Mouse (Mus musculus) liver, embryonic 13.5 days (tissue): ENCODE data around the gene Ripk3. TPM values are rescaled to one million over a fixed set of nuclear protein-coding genes. Genes with fewer than 3 reads are reported as not detected.
A peak's percentile ranks its signal among the peaks of the same experiment; 100 is the strongest.

Source experiments
- ATAC-seq: fragments of 200-750 bp; cut with Nextera tagmentation; 2 replicates; pipeline ENCODE4 v1.8.0; 2017; ENCODE audit warnings: low read depth, mild to moderate bottlenecking, moderate number of reproducible peaks, moderate library complexity
- DNase-seq: peaks from one replicate; pipeline ENCODE4 v3.0.0; 2022
- H3K27ac ChIP-seq: fragments of 300-500 bp; sonication (generic); 2 replicates; pipeline ENCODE4 v1.5.1; 2015; ENCODE audit warnings: moderate library complexity, mild to moderate bottlenecking, inconsistent platforms
- H3K27me3 ChIP-seq: fragments of 300-500 bp; sonication (generic); 2 replicates; pipeline ENCODE4 v1.6.1; 2015; ENCODE audit warnings: mild to moderate bottlenecking, inconsistent platforms
- H3K36me3 ChIP-seq: fragments of 300-500 bp; sonication (generic); 2 replicates; pipeline ENCODE4 v1.6.1; 2015; ENCODE audit warnings: mild to moderate bottlenecking, inconsistent platforms
- H3K4me1 ChIP-seq: fragments of 300-500 bp; sonication (generic); replicated peaks from 2 replicates; pipeline ENCODE4 v1.6.1; 2015; ENCODE audit warnings: inconsistent platforms
- H3K4me2 ChIP-seq: fragments of 300-500 bp; sonication (generic); 2 replicates; pipeline ENCODE4 v1.6.1; 2015; ENCODE audit warnings: inconsistent platforms, mild to moderate bottlenecking, moderate library complexity
- H3K4me3 ChIP-seq: fragments of 300-500 bp; sonication (generic); replicated peaks from 2 replicates; pipeline ENCODE4 v1.5.1; 2015; ENCODE audit warnings: mild to moderate bottlenecking, inconsistent platforms
- H3K9ac ChIP-seq: fragments of 300-500 bp; sonication (generic); 2 replicates; pipeline ENCODE4 v1.6.1; 2015; ENCODE audit warnings: mild to moderate bottlenecking, inconsistent platforms
- H3K9me3 ChIP-seq: fragments of 300-500 bp; sonication (generic); replicated peaks from 2 replicates; pipeline ENCODE4 v1.6.1; 2016; ENCODE audit warnings: inconsistent platforms
- WGBS: fragments of 180-500 bp; shearing (Covaris S2); methylation state at CpG from one replicate; pipeline ENCODE4 v1.1.7; 2015; ENCODE audit not compliant: insufficient replicate concordance; 5-methylcytosine and 5-hydroxymethylcytosine counted together
- polyA plus RNA-seq: library from polyadenylated mRNA; unstranded; fragments of >200 nt; fragmentation: Nextera tagmentation; extraction: Ambion mirVana; gene quantifications from 2 replicates; pipeline ENCODE4 v1.2.1, GENCODE M21; 2015

Ripk3 gene
- polyA plus RNA-seq, 1 experiment from 2014 or later = 22.1 TPM

DNA sequence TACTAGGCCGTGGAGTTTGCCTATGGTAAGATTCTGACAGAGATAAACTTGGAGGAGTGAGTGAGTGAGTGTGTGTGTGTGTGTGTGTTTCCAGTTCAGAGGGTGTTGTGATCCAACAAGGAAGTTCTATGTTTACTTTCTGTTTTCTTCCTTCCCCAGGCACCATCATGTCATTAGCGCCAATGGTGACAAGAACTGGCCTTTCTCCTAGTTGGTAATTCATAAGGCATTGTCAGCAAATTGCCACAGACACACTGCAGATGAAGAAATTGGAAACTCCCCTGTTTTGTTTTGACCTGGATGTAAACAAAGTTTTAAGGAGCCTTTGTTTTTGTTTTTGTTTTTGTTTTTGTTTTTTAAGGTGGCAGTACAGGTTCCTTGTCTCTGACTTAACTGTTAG is 4.8 kb upstream of the Ripk3 start:
- 38% methylated on average over 2 of the region's 2 CpGs for WGBS
- DNase-seq (no peak), ATAC-seq (no peak)
- no peak overlapping the region for H3K4me3 ChIP-seq
- H3K27me3 ChIP-seq = no peaks in the 10 kb centered on the region
- H3K27ac ChIP-seq = no peak overlapping the region
- H3K9ac ChIP-seq = no peak overlapping the region
- no peaks in the 10 kb centered on the region for H3K36me3 ChIP-seq
- no peaks in the 10 kb centered on the region for H3K9me3 ChIP-seq
- no peak overlapping the region for H3K4me2 ChIP-seq
- H3K4me1 ChIP-seq = peaks cover 17% of the 10 kb centered on the region

DNA sequence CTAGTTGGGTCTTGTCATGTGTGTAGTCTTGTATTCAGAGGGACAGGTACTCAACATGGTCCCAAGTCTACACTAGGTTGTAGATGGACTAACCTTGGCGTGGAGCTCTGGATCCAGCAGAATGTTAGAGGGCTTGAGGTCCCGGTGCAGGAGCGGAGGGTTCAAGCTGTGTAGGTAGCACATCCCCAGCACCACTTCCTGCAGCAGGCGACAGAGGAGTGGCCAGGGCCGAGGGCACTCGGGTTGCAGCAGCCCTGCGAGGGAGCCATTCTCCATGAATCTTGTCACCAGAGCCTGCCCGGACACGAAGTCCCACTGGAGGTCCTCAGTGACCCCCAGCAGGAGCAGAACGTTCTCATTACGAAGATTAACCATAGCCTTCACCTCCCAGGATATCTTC is 934 bp downstream of the Ripk3 start:
- Histone ChIP-seq H3K9me3 (no peaks in the 10 kb centered on the region), H3K27me3 (peaks cover 49% of the 10 kb centered on the region), H3K27ac (no peak overlapping the region), H3K4me1 (peaks cover 16% of the 10 kb centered on the region), H3K4me3 (peak overlapping the region; percentile 65), H3K36me3 (0 out of 2 replicates have a peak, but pooled peaks cover 2% of the 10 kb centered on the region), H3K9ac (peak overlapping the region; percentile 70; the same call in 1 of the 2 replicates), H3K4me2 (peak overlapping the region; percentile 91)
- DNase-seq = no peak
- 33% methylated on average over 11 of the region's 11 CpGs for WGBS
- ATAC-seq = no peak

- no peak overlapping the region for H3K27ac ChIP-seq
- H3K36me3 ChIP-seq = 0 out of 2 replicates have a peak, but pooled peaks cover 2% of the 10 kb centered on the region
- peaks cover 63% of the 10 kb centered on the region for H3K27me3 ChIP-seq
- H3K9ac ChIP-seq = no peak overlapping the region
- no peak overlapping the region for H3K4me2 ChIP-seq
- no peaks in the 10 kb centered on the region for H3K9me3 ChIP-seq
- no peak for DNase-seq
- WGBS = 41% methylated on average over 6 of the region's 6 CpGs
- peaks cover 20% of the 10 kb centered on the region for H3K4me1 ChIP-seq
- H3K4me3 ChIP-seq = no peak overlapping the region
- ATAC-seq = no peak
Measured at GRCm38 (mm10) chr14:55785195-55785594, 3.5 kb downstream of the Ripk3 start.

GRCm38 (mm10) chr14:55783958-55784235 is 4.8 kb downstream of the Ripk3 start, which contains the start of gene Adcy4:
Adcy4 (minus strand) TSS chr14:55784095.
- 0 out of 2 replicates have a peak, but pooled peaks cover 2% of the 10 kb centered on the region for H3K36me3 ChIP-seq
- ATAC-seq (no peak), DNase-seq (no peak)
- peaks cover 63% of the 10 kb centered on the region for H3K27me3 ChIP-seq
- H3K9ac ChIP-seq = no peak within 1 kb of the TSS
- WGBS = 16% methylated on average over 13 of the region's 13 CpGs
- H3K4me1 ChIP-seq = peaks cover 19% of the 10 kb centered on the region
- no peak within 1 kb of the TSS for H3K27ac ChIP-seq
- H3K9me3 ChIP-seq = no peaks in the 10 kb centered on the region
- H3K4me2 ChIP-seq = peak within 1 kb of the TSS; percentile 48
- H3K4me3 ChIP-seq = peak within 1 kb of the TSS; percentile 41

DNA sequence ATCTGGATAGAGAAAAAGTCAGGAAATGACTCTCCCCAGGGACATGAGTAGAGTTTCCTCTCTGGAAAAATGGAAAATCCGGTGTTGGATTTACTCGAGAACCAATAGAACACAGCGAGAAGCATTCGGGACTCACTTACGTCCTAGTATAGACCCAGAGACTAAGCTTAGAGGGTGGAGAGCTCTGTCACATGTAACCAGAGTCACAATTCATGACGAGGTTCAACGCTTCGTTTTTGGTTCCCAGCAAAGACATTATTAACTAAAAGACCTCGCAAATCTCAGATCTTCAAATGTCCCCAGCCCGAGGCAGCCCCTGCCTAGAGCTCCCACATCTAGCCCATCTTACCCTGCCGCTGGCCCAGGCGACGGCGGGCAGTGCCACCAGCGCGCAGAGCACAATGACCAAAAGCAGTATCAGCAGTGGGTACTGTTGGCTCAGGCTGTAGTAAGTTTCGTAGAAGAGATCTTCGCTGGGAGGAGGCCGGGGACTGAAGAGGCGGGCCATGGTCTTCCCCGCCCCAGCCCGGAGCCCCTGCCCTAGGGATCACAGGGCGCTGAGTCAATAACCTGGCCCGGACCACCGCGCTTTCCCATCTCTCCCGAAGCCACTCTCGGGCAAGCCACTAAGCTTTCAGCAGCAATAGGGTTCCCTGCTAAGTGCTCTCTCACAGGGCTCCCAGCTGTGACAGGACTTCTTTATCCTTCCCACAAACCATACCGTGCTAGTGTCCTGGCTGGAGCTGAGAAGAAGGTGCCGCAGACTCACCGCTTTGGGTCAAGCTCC is 5.3 kb downstream of the Ripk3 start:
- no peak for DNase-seq
- H3K27me3 ChIP-seq = peaks cover 62% of the 10 kb centered on the region

GRCm38 (mm10) chr14:55782361-55782960 is 6.2 kb downstream of the Ripk3 start:
- Histone ChIP-seq H3K27me3 (peaks cover 53% of the 10 kb centered on the region), H3K36me3 (0 out of 2 replicates have a peak, but pooled peaks cover 2% of the 10 kb centered on the region), H3K4me1 (peaks cover 10% of the 10 kb centered on the region), H3K4me2 (peak overlapping the region; percentile 48; the same call in 1 of the 2 replicates), H3K27ac (no peak overlapping the region), H3K9ac (no peak overlapping the region), H3K9me3 (no peaks in the 10 kb centered on the region), H3K4me3 (no peak overlapping the region)
- DNase-seq (no peak), ATAC-seq (no peak)
- 56% methylated on average over 9 of the region's 9 CpGs for WGBS

More for the DNA sequence above, 5.3 kb downstream of the Ripk3 start:
- H3K9me3 ChIP-seq = no peaks in the 10 kb centered on the region
- WGBS = 13% methylated on average over 31 of the region's 31 CpGs
- H3K4me3 ChIP-seq = peak overlapping the region; percentile 41
- H3K4me1 ChIP-seq = peaks cover 13% of the 10 kb centered on the region
- H3K36me3 ChIP-seq = 0 out of 2 replicates have a peak, but pooled peaks cover 2% of the 10 kb centered on the region
- H3K4me2 ChIP-seq = peak overlapping the region; percentile 48
- no peak for ATAC-seq
- H3K27ac ChIP-seq = no peak overlapping the region
- no peak overlapping the region for H3K9ac ChIP-seq

DNA sequence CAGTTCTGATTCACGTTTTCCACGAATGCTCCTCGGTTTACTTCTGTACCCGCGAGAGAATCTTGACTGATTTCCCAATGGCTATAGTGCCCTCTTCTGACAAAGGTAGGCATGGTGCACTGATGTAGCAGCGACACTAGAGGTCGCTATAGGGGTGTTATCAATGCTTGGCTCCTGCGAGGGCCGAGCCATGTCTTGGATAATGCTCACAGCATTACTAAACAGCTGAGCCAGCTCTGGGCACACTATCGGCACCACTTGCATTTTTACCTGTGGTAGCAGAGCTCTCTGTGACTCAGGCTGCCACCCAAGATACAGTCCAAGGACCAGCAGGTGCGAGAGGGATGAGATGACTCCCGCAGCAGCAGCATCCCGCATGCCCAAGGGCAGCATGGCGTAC is 7.4 kb downstream of the Ripk3 start:
- Histone ChIP-seq H3K4me3 (no peak overlapping the region), H3K4me2 (peak overlapping the region; percentile 26), H3K4me1 (peaks cover 20% of the 10 kb centered on the region), H3K27me3 (peaks cover 45% of the 10 kb centered on the region), H3K9me3 (no peaks in the 10 kb centered on the region), H3K9ac (no peak overlapping the region), H3K36me3 (0 out of 2 replicates have a peak, but pooled peaks cover 2% of the 10 kb centered on the region), H3K27ac (no peak overlapping the region)
- peak; percentile 38 for DNase-seq
- WGBS = 19% methylated on average over 14 of the region's 14 CpGs
- peak; percentile 57 for ATAC-seq

- H3K4me3 ChIP-seq = no peak overlapping the region
- 0 out of 2 replicates have a peak, but pooled peaks cover under 1% of the 10 kb centered on the region for H3K36me3 ChIP-seq
- ATAC-seq = no peak
- no peak for DNase-seq
- no peak overlapping the region for H3K27ac ChIP-seq
- H3K4me2 ChIP-seq = no peak overlapping the region
- 76% methylated on average over 11 of the region's 11 CpGs for WGBS
- peaks cover 20% of the 10 kb centered on the region for H3K4me1 ChIP-seq
- peaks cover 39% of the 10 kb centered on the region for H3K27me3 ChIP-seq
- no peaks in the 10 kb centered on the region for H3K9me3 ChIP-seq
- no peak overlapping the region for H3K9ac ChIP-seq
Measured at GRCm38 (mm10) chr14:55780736-55781135, 7.9 kb downstream of the Ripk3 start.

DNA sequence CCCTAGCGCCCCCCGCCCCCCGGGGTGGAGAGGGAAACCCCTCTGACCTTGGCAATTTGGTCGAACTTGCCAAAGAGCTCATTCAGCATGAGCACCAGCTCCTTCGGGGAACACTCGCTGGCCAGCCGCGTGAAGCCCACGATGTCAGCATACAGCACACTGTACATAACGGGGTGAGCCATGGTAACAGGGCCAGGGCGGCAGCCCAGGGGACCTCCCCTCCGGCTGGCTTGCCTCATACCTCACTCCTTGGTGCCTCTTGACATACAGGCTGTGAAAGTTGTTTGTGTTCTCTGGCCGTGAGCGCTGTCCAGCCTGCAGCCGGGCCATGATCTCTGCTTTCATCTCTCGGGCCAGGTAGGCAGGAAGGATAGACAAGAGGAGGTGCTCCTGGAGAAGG is 9.0 kb downstream of the Ripk3 start:
- H3K36me3 ChIP-seq = no peaks in the 10 kb centered on the region
- no peak overlapping the region for H3K4me2 ChIP-seq
- no peak for ATAC-seq
- no peaks in the 10 kb centered on the region for H3K9me3 ChIP-seq
- H3K9ac ChIP-seq = no peak overlapping the region
- peaks cover 37% of the 10 kb centered on the region for H3K27me3 ChIP-seq
- WGBS = 64% methylated on average over 16 of the region's 16 CpGs
- H3K27ac ChIP-seq = no peak overlapping the region
- DNase-seq = no peak
- H3K4me1 ChIP-seq = peaks cover 20% of the 10 kb centered on the region
- no peak overlapping the region for H3K4me3 ChIP-seq

DNA sequence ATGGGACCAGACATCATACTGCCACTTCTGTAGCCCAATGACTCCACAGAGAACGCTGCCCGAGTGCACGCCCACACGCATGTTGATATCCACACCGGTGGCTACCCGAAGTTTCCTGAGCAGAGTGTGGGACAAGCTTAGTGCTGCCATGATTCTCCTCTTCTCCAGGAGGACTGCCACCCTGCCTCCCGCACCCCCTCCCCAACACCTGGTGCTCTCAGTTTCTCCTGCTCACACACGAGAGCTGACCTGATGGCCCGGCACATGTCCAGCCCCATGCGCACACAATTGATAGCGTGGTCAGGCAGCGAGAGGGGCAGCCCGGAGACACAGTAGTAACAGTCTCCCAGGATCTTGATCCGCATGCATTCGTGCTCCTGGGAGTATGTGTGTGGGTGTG is 10.0 kb downstream of the Ripk3 start:
- ATAC-seq = no peak
- Histone ChIP-seq H3K9me3 (no peaks in the 10 kb centered on the region), H3K4me2 (no peak overlapping the region), H3K9ac (no peak overlapping the region), H3K4me1 (peaks cover 20% of the 10 kb centered on the region), H3K27ac (no peak overlapping the region), H3K36me3 (no peaks in the 10 kb centered on the region), H3K27me3 (peaks cover 35% of the 10 kb centered on the region), H3K4me3 (no peak overlapping the region)
- DNase-seq = no peak
- 79% methylated on average over 15 of the region's 15 CpGs for WGBS

- peaks cover 20% of the 10 kb centered on the region for H3K4me1 ChIP-seq
- no peaks in the 10 kb centered on the region for H3K9me3 ChIP-seq
- 67% methylated on average over 11 of the region's 11 CpGs for WGBS
- DNase-seq (no peak), ATAC-seq (no peak)
- no peak overlapping the region for H3K27ac ChIP-seq
- H3K4me2 ChIP-seq = no peak overlapping the region
- no peaks in the 10 kb centered on the region for H3K36me3 ChIP-seq
- H3K4me3 ChIP-seq = no peak overlapping the region
- H3K27me3 ChIP-seq = peaks cover 33% of the 10 kb centered on the region
- no peak overlapping the region for H3K9ac ChIP-seq
Measured at GRCm38 (mm10) chr14:55777806-55778205, 10.9 kb downstream of the Ripk3 start.
